Mouse (Mus musculus): ENCODE results near the gene Olfr1412. TPM values are rescaled to one million over a fixed set of nuclear protein-coding genes. Genes with fewer than 3 reads are reported as not detected.

Gene Olfr1412
- polyA plus RNA-seq, 1 experiment from 2014 or later = not detected

DNA sequence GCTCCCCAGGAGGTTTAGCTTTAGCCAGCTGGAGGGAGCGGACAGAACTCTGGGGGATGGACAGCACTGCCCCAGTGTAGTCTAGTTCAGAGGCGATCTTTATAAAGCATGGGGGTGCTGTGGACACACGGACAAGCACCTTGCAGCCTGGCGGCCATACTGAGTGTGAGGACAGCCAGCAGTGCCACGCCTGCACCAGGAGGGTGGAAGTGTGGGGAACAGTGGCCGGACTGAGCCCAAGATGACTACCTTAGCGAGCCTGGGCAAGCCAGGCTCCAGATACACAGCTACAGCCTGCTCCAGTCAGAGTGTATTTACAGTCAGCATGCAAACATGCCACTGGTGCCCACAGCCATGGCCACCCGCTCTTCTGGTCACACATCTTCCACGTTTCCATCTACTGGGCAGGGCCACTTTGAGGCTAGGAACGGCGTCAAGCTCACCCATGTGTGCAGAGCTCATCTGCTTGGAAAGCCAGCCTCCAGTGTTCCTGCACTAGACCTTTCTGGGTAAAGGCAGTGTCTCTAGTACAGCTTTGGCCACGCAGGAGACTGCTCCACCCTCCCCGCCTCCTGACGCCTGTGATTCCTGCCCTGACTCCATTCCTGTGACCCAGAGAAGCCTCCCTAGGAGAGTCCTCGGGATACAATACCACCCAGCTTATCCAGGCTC, 52.1 kb downstream of the Olfr1412 start:
- no peak for DNase-seq (ENCODE audit: low spot score)

GRCm38 (mm10) chr1:92638181-92638580, 52.6 kb downstream of the Olfr1412 start:
- no peak for DNase-seq (ENCODE audit: low spot score)

DNA sequence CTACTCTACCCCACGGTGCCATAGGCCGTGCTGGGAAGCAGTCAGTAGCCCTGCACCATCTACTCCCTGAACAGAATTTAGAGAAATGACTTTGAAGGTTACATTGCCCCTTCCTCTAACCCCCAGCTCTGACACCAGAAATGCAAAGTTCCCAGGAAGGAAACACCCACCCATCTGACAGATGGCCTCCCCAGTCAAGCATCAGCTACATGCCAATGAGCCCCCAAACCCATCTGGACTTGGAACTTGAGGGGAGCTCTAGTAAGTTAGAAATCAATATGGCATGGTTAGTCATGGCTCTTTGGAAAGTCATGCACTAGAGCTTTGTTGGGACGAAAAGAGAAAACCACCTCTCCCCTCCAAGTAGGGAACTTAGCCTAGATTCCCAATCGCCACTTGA, 53.2 kb downstream of the Olfr1412 start:
- DNase-seq (ENCODE audit: low spot score) = no peak

DNA sequence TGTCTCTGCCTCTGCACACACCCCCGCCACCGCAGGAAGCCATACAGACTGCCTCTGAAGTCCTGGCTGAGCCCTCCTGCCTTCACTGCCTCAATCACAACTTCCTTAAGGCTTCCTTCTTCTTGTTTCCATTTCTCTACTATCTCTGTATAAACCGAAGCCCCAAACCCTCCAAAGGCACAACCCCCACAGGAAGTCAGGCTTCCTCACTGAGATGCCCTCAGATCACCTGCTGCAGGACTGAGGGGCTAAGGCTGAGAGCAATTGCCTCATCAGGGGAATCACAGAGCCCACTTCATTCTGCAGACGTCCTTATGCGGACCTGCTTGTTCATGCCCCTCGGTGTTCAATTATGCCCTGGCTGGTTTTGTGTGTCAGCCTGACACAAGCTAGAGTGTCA, 54.8 kb downstream of the Olfr1412 start:
- peak; percentile 40 for DNase-seq (ENCODE audit: low spot score)

Other genes starting within 250 kb of the Olfr1412 start
- 233 and 235 TPM in 2 replicates for gene Ndufa10, start 111.9 kb upstream of the Olfr1412 start, polyA plus RNA-seq (2015; fragmentation: Nextera tagmentation; extraction: Ambion mirVana)
- not detected in 2 replicates for gene Olfr1416, start 100.7 kb upstream of the Olfr1412 start, polyA plus RNA-seq (2015; fragmentation: Nextera tagmentation; extraction: Ambion mirVana)
- gene Olfr1415, start 89.7 kb upstream of the Olfr1412 start, polyA plus RNA-seq (2015; fragmentation: Nextera tagmentation; extraction: Ambion mirVana) = not detected in 2 replicates
- gene Olfr1414, start 67.1 kb upstream of the Olfr1412 start, polyA plus RNA-seq (2015; fragmentation: Nextera tagmentation; extraction: Ambion mirVana) = not detected in 2 replicates
- not detected in 2 replicates for gene Olfr1413, start 14.5 kb upstream of the Olfr1412 start, polyA plus RNA-seq (2015; fragmentation: Nextera tagmentation; extraction: Ambion mirVana)
- not detected in 2 replicates for gene Olfr1411, start 8.6 kb downstream of the Olfr1412 start, polyA plus RNA-seq (2015; fragmentation: Nextera tagmentation; extraction: Ambion mirVana)
- gene Olfr1410, start 20.0 kb downstream of the Olfr1412 start, polyA plus RNA-seq (2015; fragmentation: Nextera tagmentation; extraction: Ambion mirVana) = not detected in 2 replicates
- not detected in 2 replicates for gene Olfr12, start 32.0 kb downstream of the Olfr1412 start, polyA plus RNA-seq (2015; fragmentation: Nextera tagmentation; extraction: Ambion mirVana)
- 459 and 464 TPM in 2 replicates for gene Cops9, start 56.2 kb downstream of the Olfr1412 start, polyA plus RNA-seq (2015; fragmentation: Nextera tagmentation; extraction: Ambion mirVana)
- gene Otos, start 63.1 kb downstream of the Olfr1412 start, polyA plus RNA-seq (2015; fragmentation: Nextera tagmentation; extraction: Ambion mirVana) = 2.0 and 4.0 TPM in 2 replicates
- 24.3 and 25.9 TPM in 2 replicates for gene Gpc1, start 245.9 kb downstream of the Olfr1412 start, polyA plus RNA-seq (2015; fragmentation: Nextera tagmentation; extraction: Ambion mirVana)

Measured in thymus, postnatal 0 days (tissue).